Mouse (Mus musculus) midbrain, embryonic 11.5 days (tissue): ENCODE results near the gene Sult1a1. TPM values are rescaled to one million over a fixed set of nuclear protein-coding genes. Genes with fewer than 3 reads are reported as not detected.
"Not testable (repeated sequence)": the region's sequence is repeated elsewhere in the genome, so short reads cannot be mapped to it uniquely, and the experiment has no call there.

Experiments used
- ATAC-seq: fragments of 200-750 bp; cut with Nextera tagmentation; 2 replicates; pipeline ENCODE4 v1.8.0; 2017; ENCODE audit warnings: moderate TSS enrichment, moderate library complexity; ENCODE audit not compliant: low FRiP score
- DNase-seq: peaks from one replicate; pipeline ENCODE4 v3.0.0; 2015; ENCODE audit warnings: low spot score; ENCODE audit errors: missing footprints
- H3K27ac ChIP-seq: fragments of 300-500 bp; sonication (generic); 2 replicates; pipeline ENCODE4 v1.5.1; 2014; ENCODE audit warnings: low read depth, low read length
- H3K27me3 ChIP-seq: fragments of 300-500 bp; sonication (generic); 2 replicates; pipeline ENCODE4 v1.6.1; 2014; ENCODE audit warnings: mild to moderate bottlenecking, low read length, moderate library complexity, mixed read lengths; ENCODE audit not compliant: control insufficient read depth, insufficient read depth
- H3K36me3 ChIP-seq: fragments of 300-500 bp; sonication (generic); 2 replicates; pipeline ENCODE4 v1.6.1; 2014; ENCODE audit warnings: mild to moderate bottlenecking, low read length, moderate library complexity, mixed read lengths; ENCODE audit not compliant: control insufficient read depth, insufficient read depth
- H3K4me1 ChIP-seq: fragments of 300-500 bp; sonication (generic); 2 replicates; pipeline ENCODE4 v1.6.1; 2014; ENCODE audit warnings: low read length; ENCODE audit not compliant: control insufficient read depth, insufficient read depth
- H3K4me2 ChIP-seq: fragments of 300-500 bp; sonication (generic); 2 replicates; pipeline ENCODE4 v1.6.1; 2014; ENCODE audit warnings: mild to moderate bottlenecking, moderate library complexity
- H3K4me3 ChIP-seq: fragments of 300-500 bp; sonication (generic); 2 replicates; pipeline ENCODE4 v1.5.1; 2014; ENCODE audit warnings: low read depth, low read length
- H3K9ac ChIP-seq: fragments of 300-500 bp; sonication (generic); 2 replicates; pipeline ENCODE4 v1.6.1; 2014; ENCODE audit warnings: low read length
- H3K9me3 ChIP-seq: fragments of 300-500 bp; sonication (generic); 2 replicates; pipeline ENCODE4 v1.6.1; 2016; ENCODE audit warnings: low read length; ENCODE audit not compliant: control insufficient read depth
- WGBS: fragments of 180-500 bp; shearing (Covaris S2); extraction: QIAGEN DNeasy Blood & Tissue Kit; methylation state at CpG from one replicate; pipeline ENCODE4 v1.1.7; 2014; 5-methylcytosine and 5-hydroxymethylcytosine counted together
- polyA plus RNA-seq: library from polyadenylated mRNA; unstranded; fragments of >200 nt; fragmentation: Nextera tagmentation; extraction: Ambion mirVana; gene quantifications from 2 replicates; pipeline ENCODE4 v1.2.1, GENCODE M21; 2014

Sult1a1 gene
- polyA plus RNA-seq, 1 experiment from 2014 or later, result 0.10 TPM

DNA sequence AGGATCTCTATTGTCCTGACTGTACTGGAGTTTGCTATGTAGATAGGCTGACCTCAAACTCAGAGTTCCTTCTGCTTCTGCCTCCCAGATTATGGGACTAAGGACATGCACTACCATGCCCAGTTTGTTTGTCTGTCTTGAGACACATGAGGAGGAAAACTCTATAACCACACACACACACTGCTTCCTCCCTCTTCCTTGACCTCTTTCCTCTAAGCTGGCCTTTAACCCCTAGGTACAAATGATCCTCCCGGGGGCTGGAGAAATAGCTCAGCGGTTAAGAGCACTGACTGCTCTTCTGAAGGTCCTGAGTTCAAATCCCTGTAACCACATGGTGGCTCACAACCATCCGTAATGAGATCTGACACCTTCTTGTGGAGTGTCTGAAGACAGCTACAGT lies 31.9 kb downstream of the Sult1a1 start:
- H3K4me1 ChIP-seq, result no peaks in the 10 kb centered on the region
- WGBS, result 73% methylated on average over 3 of the region's 3 CpGs
- H3K27me3 ChIP-seq, result no peaks in the 10 kb centered on the region
- ATAC-seq (no peak), DNase-seq (no peak)
- H3K9ac ChIP-seq, result no peak overlapping the region
- no peak overlapping the region for H3K27ac ChIP-seq
- H3K9me3 ChIP-seq, result no peaks in the 10 kb centered on the region
- H3K4me3 ChIP-seq, result no peak overlapping the region
- no peak overlapping the region for H3K4me2 ChIP-seq
- H3K36me3 ChIP-seq, result no peaks in the 10 kb centered on the region

DNA sequence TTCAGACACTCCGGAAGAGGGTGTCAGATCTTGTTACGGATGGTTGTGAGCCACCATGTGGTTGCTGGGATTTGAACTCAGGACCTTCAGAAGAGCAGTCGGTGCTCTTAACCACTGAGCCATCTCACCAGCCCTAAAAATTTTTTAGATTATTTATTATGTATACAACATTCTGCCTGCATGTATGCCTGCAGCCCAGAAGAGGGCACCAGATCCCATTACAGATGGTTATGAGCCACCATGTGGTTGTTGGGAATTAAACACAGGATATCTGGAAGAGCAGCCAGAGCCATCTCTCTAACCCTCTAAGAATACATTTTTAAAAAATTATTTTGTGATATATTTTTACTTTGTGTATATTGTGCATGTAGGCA lies 33.0 kb downstream of the Sult1a1 start:
- DNase-seq, result not testable (repeated sequence)

DNA sequence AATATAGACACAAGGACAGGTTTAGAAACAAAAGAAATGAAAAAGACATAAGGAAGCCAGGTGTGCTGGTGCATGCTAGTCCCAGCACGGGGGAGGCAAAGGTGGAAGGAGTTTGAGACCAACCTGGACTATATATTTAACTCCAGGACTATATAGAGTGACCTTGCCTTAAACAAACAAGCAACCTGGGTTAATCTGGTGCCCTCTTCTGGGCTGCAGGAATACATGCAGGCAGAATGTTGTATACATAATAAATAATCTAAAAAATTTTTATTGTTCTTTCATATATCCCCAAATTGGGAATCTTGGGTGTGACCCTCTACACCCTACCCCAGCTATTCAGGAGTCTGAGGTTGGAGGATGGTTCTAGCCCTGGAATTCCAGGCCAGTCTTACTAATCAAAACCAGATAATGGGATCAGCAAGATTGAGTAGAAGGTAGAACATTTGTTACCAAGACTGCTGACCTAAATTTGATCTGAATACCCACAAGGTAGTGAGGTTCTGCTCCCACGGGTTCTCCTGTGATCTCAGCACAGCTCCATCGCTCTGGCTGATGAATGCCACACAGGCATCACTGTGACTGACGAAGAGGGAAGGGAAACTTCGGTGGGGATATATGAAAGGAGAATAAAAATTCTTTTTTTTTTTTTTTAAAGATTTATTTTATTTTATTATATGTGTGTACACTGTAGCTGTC lies 33.5 kb downstream of the Sult1a1 start:
- H3K36me3 ChIP-seq, result no peaks in the 10 kb centered on the region

More for the DNA sequence above, 33.0 kb downstream of the Sult1a1 start:
- H3K4me1 ChIP-seq, H3K4me2 ChIP-seq, H3K9me3 ChIP-seq, H3K27me3 ChIP-seq, H3K9ac ChIP-seq, H3K4me3 ChIP-seq, H3K27ac ChIP-seq, H3K36me3 ChIP-seq, ATAC-seq: not testable (repeated sequence)
- WGBS, result 81% methylated on average over 3 of the region's 3 CpGs

DNA sequence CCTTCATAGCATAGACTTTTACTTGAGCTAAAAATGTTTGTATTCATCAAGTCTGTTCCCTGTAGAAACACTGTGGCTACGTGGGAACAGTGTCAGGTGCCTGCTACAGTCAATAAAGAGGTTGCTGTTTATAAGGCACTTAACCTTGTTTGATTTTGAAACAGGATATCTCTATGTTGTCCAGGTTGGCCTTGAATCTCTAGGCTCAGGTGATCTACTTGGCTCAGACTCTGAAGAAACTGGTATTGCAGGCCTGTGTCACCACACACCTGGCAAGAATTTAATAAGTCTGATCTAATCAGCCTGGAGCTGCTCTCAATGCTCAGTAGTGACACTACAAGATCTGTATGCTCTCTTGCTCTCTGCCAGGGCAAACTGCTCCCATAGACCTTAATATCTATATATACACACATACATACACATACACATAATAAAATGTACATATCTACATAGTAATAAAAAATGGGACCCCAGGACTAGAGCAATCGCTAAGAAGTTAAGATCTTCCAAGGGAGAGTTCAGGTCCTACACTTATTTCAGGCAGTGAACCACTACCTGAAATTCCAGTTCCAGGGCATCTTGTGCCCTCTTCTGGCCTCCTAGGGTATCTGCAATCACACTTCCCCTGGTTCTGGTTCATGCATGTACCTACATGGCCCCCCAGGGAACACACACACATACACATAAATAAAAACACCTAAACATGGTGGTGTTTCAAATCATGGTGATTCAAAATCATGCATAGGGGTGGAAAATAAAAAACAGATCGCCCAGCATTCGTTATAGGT lies 39.3 kb downstream of the Sult1a1 start:
- no peaks in the 10 kb centered on the region for H3K36me3 ChIP-seq
- DNase-seq (no peak), ATAC-seq (no peak)
- no peaks in the 10 kb centered on the region for H3K27me3 ChIP-seq
- H3K4me1 ChIP-seq, result no peaks in the 10 kb centered on the region
- no peak overlapping the region for H3K4me2 ChIP-seq
- no peaks in the 10 kb centered on the region for H3K9me3 ChIP-seq
- no peak overlapping the region for H3K9ac ChIP-seq
- no peak overlapping the region for H3K27ac ChIP-seq
- H3K4me3 ChIP-seq, result no peak overlapping the region
- WGBS, result 17% methylated on average over 4 of the region's 4 CpGs

More for the DNA sequence above, 33.5 kb downstream of the Sult1a1 start:
- no peak for ATAC-seq
- no peak for DNase-seq
- Histone ChIP-seq H3K9ac (no peak overlapping the region), H3K4me1 (no peaks in the 10 kb centered on the region), H3K27ac (no peak overlapping the region), H3K4me3 (no peak overlapping the region), H3K27me3 (no peaks in the 10 kb centered on the region), H3K9me3 (no peaks in the 10 kb centered on the region), H3K4me2 (no peak overlapping the region)
- WGBS, result 80% methylated on average over 5 of the region's 5 CpGs

DNA sequence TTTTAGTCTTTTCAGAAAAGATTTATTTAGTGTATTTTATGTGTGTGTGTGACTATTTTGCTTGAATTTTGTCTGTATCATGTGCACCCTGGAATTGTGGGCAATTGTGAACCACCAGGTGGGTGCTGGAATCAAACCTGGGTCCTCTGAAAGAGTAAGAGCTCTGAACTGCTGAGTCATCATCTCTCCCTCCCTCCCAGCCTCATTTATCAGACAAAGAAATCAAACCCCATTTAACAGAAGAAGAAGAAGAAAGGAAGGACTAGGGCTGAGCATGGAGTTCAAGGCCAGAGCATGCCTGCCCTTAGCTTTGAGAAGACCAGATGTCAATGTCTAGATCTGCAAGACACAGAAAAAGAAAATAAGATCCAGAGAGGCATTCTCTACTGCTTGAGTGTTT lies 40.9 kb downstream of the Sult1a1 start:
- Histone ChIP-seq H3K9me3 (no peaks in the 10 kb centered on the region), H3K4me2 (no peak overlapping the region), H3K36me3 (no peaks in the 10 kb centered on the region), H3K27me3 (no peaks in the 10 kb centered on the region), H3K27ac (no peak overlapping the region), H3K4me3 (no peak overlapping the region), H3K4me1 (no peaks in the 10 kb centered on the region), H3K9ac (no peak overlapping the region)
- no peak for ATAC-seq
- DNase-seq, result no peak

DNA sequence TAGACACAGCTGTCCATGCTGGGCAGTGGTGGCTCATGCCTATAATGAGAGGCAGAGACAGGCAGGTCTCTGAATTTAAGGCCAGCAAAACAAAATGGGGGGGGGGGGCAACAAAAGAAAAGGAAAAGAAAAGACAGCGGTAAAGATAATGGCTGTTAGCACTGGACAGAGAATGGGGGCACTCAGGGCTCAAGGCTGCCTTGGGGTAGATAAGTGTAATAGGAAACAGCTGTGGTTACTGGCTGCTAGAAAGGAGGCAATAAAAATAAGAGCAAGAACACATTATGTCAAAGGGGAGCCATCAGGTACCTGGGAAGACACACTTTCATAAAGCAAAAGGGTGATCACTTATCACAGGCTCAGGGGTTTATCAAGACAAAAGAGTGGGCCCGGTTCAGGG lies 43.8 kb downstream of the Sult1a1 start:
- Histone ChIP-seq H3K4me3 (no peak overlapping the region), H3K4me1 (0 out of 2 replicates have a peak, but pooled peaks cover 2% of the 10 kb centered on the region), H3K4me2 (no peak overlapping the region), H3K36me3 (no peaks in the 10 kb centered on the region), H3K27ac (no peak overlapping the region), H3K9ac (no peak overlapping the region), H3K27me3 (no peaks in the 10 kb centered on the region), H3K9me3 (no peaks in the 10 kb centered on the region)
- ATAC-seq (no peak), DNase-seq (no peak)
- WGBS, result 92% methylated on average over 2 of the region's 2 CpGs

DNA sequence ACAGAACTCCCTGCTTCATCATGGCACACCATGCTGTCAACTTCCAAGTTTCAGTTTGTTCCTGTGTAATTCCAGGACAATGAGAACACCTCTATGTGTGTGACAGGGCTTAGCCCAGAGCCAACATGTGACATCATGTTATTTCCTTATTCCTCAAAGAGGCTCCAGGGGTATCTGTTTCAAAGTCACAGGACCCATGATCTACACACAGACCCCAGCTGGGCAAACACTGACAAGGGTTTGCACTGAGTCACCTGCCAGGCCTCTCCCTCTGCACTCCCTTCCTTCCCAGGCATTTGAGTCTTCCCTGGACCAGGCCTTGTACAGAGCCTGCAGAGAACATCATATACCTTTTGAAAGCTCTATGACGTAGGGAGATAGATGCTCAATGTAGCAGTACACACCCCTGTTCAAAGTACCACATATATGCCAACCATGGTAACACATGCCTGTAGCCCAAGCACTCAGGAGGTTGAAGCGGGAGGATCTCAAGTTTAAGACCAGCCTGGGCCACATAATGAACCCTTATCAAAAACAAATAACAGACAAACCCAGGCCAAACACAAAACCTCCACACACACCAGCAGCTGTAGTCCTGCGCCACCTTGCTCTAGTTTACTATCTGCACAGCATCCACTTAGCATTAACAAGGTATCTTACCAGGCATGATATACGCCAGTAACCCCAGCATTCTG lies 45.3 kb downstream of the Sult1a1 start, which contains the start of gene Nupr1:
Nupr1 (minus strand) TSS at position 38 of the 695 bp plus-strand sequence.
- Histone ChIP-seq H3K36me3 (no peaks in the 10 kb centered on the region), H3K9me3 (no peaks in the 10 kb centered on the region), H3K4me2 (no peak within 1 kb of the TSS), H3K9ac (no peak within 1 kb of the TSS), H3K27ac (no peak within 1 kb of the TSS), H3K4me3 (no peak within 1 kb of the TSS), H3K27me3 (no peaks in the 10 kb centered on the region), H3K4me1 (0 out of 2 replicates have a peak, but pooled peaks cover 2% of the 10 kb centered on the region)
- no peak for ATAC-seq
- DNase-seq, result no peak
- 92% methylated on average over 4 of the region's 4 CpGs for WGBS

DNA sequence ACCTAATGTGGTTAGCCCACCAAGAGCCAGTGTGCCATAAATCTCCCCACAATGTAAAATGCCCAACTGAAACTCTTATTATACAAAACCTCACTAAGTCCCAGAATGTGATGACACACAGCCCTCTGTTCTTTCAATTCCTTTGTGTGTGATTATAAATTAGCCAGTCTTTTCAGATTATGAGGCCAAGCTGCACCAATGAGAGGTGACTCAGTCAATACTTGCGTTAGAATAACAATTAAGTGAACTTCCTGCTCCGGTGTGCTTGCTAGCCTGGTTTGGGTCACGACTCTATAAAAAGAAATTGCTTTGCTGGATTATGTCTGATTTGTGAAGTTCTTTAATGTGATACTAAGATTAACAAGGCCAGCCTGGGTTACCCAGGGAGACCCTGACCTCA lies 46.3 kb downstream of the Sult1a1 start:
- 51% methylated on average over 3 of the region's 3 CpGs for WGBS
- no peak overlapping the region for H3K27ac ChIP-seq
- H3K9me3 ChIP-seq, result no peaks in the 10 kb centered on the region
- H3K36me3 ChIP-seq, result no peaks in the 10 kb centered on the region
- ATAC-seq, result no peak
- H3K4me3 ChIP-seq, result no peak overlapping the region
- DNase-seq, result no peak
- H3K27me3 ChIP-seq, result no peaks in the 10 kb centered on the region
- 0 out of 2 replicates have a peak, but pooled peaks cover 2% of the 10 kb centered on the region for H3K4me1 ChIP-seq
- no peak overlapping the region for H3K4me2 ChIP-seq
- H3K9ac ChIP-seq, result no peak overlapping the region

DNA sequence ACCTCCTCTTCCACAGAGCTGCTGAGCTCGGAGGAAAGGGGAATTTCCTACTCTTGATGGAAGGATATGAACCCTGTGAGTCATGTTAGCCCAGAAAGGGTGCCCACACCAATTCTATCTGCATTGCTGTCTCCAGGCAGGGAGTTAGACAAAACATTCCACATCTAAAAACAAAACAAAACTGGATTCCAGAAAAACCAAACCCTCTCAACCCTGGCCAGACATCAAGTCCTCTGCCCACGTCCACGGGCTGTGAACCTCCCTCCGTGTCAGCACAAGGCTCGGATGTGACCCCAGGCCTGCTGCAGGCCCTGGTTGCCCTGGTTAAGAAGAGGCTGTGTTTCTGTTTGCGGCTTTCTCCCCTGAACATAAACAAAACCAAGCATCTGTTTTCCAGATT lies 48.1 kb downstream of the Sult1a1 start:
- Histone ChIP-seq H3K9me3 (no peaks in the 10 kb centered on the region), H3K36me3 (no peaks in the 10 kb centered on the region), H3K4me2 (no peak overlapping the region), H3K4me3 (no peak overlapping the region), H3K27me3 (no peaks in the 10 kb centered on the region), H3K9ac (no peak overlapping the region), H3K4me1 (0 out of 2 replicates have a peak, but pooled peaks cover 2% of the 10 kb centered on the region), H3K27ac (no peak overlapping the region)
- ATAC-seq, result no peak
- 81% methylated on average over 6 of the region's 6 CpGs for WGBS
- no peak for DNase-seq
